Mouse (Mus musculus) left cerebral cortex, adult 11 months (tissue): ENCODE measurements around the gene Lrrk1.

ENCODE experiments used
- DNase-seq: peaks from one replicate; pipeline ENCODE4 v3.0.0; 2022; ENCODE audit warnings: low spot score

Gene Lrrk1

GRCm38 (mm10) chr7:66384891-66385290 lies 3.3 kb downstream of the Lrrk1 start:
- no peak for DNase-seq

GRCm38 (mm10) chr7:66384213-66384612 lies 3.9 kb downstream of the Lrrk1 start:
- DNase-seq = no peak

GRCm38 (mm10) chr7:66376560-66376959 lies 11.6 kb downstream of the Lrrk1 start:
- no peak for DNase-seq

GRCm38 (mm10) chr7:66375736-66376135 lies 12.4 kb downstream of the Lrrk1 start:
- no peak for DNase-seq

- no peak for DNase-seq
Measured at GRCm38 (mm10) chr7:66373391-66373790, 14.8 kb downstream of the Lrrk1 start.

GRCm38 (mm10) chr7:66370970-66371369 lies 17.2 kb downstream of the Lrrk1 start:
- no peak for DNase-seq

- DNase-seq = no peak
Measured at GRCm38 (mm10) chr7:66369934-66370445, 18.2 kb downstream of the Lrrk1 start.

GRCm38 (mm10) chr7:66369071-66369933 lies 18.8 kb downstream of the Lrrk1 start:
- DNase-seq = no peak

GRCm38 (mm10) chr7:66365904-66366303 lies 22.2 kb downstream of the Lrrk1 start, which contains the start of gene Gm10974:
Gene Gm10974, plus strand, starts transcription at chr7:66365905.
- no peak for DNase-seq

GRCm38 (mm10) chr7:66365411-66365810 lies 22.7 kb downstream of the Lrrk1 start:
- DNase-seq = no peak

- DNase-seq = no peak
Measured at GRCm38 (mm10) chr7:66364491-66364890, 23.7 kb downstream of the Lrrk1 start.

GRCm38 (mm10) chr7:66359044-66359443 lies 29.1 kb downstream of the Lrrk1 start:
- no peak for DNase-seq

GRCm38 (mm10) chr7:66358461-66358860 lies 29.7 kb downstream of the Lrrk1 start:
- DNase-seq = no peak

- no peak for DNase-seq
Measured at GRCm38 (mm10) chr7:66355791-66356522, 32.2 kb downstream of the Lrrk1 start.

GRCm38 (mm10) chr7:66354911-66355310 lies 33.2 kb downstream of the Lrrk1 start:
- no peak for DNase-seq

GRCm38 (mm10) chr7:66351074-66351473 lies 37.1 kb downstream of the Lrrk1 start:
- DNase-seq = no peak

GRCm38 (mm10) chr7:66349670-66350069 lies 38.5 kb downstream of the Lrrk1 start:
- DNase-seq = no peak

GRCm38 (mm10) chr7:66348588-66348987 lies 39.6 kb downstream of the Lrrk1 start:
- DNase-seq = no peak

GRCm38 (mm10) chr7:66346959-66347663 lies 41.0 kb downstream of the Lrrk1 start:
- DNase-seq = no peak

GRCm38 (mm10) chr7:66343307-66343706 lies 44.8 kb downstream of the Lrrk1 start:
- DNase-seq = no peak

GRCm38 (mm10) chr7:66342831-66343230 lies 45.3 kb downstream of the Lrrk1 start:
- DNase-seq = no peak

GRCm38 (mm10) chr7:66342323-66342722 lies 45.8 kb downstream of the Lrrk1 start:
- DNase-seq = peak; percentile 8
